Comparison of ENCODE assay signal across 27 mouse cellular contexts in the genomic region with DNA sequence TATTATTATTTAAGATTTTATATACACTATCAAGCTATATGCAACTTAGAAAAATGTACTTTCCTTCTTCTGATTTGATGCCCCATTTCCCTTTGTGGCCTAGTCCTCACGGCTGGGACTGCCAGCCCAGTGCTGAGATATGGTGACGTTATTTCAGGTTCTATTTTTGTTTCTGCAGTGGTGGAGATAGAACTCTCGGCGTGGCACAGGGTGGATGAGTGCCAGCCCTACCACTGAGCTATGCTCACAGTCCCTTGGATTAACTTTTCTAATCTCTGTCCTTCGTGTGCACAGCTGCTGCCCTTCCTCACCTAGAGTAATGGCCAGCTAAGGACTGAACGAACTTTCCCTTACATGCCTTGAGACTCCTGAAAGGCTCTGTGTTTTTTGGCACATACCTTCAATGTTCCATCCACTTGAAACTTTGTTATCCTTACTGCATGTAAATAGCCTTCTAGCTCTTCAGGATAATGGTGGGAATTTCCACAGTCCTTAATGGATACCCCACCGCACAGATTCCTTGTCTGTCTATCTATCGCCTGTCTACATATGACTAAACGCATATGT.
DNase-seq lines count a peak whose midpoint lies in the region; ATAC-seq and TF ChIP-seq lines count a peak whose summit lies in the region.
"Had no signal": no experiment of that assay in that cellular context is flagged by ENCODE, and none has a peak within 500 bp of the region (broad histone marks: within the 10 kb centered on the region; RNA-seq: fewer than 3 reads in every experiment).

No protein-coding gene starts in this region.

- H3K27me3 ChIP-seq in heart, embryonic 14.5 days (ENCODE audit: control insufficient read depth, insufficient read depth, low read length): no peaks in the 10 kb centered on the region
- H3K27me3 ChIP-seq in heart, postnatal 0 days (ENCODE audit: control insufficient read depth, insufficient read depth, low read length): no peaks in the 10 kb centered on the region
- H3K27me3 ChIP-seq: CH12.LX; forebrain, embryonic 13.5 days; Patski had no signal

- TF ChIP-seq CTCF in heart, postnatal 0 days (IDR thresholded peaks at IDR 0.05; ENCODE audit: low read depth): no peak

- H3K9me3 ChIP-seq in heart, embryonic 14.5 days (ENCODE audit: control insufficient read depth, low read length): no peaks in the 10 kb centered on the region
- H3K9me3 ChIP-seq in heart, postnatal 0 days (replicated peaks; ENCODE audit: control insufficient read depth, low read length): no peaks in the 10 kb centered on the region
- H3K9me3 ChIP-seq: forebrain, embryonic 10.5 days; G1E had no signal

- DNase-seq in heart, adult 9 months (ENCODE audit: low spot score in 2 of 2): no peak
- DNase-seq in heart, postnatal 0 days (ENCODE audit: low spot score): peak; percentile 60
- DNase-seq in heart, postnatal 14 days: no peak
- peak; percentile 20 for DNase-seq in testis, postnatal 14 days (ENCODE audit: low spot score)
- DNase-seq in testis, postnatal 10 days (ENCODE audit: low spot score): no peak
- DNase-seq in lung, postnatal 4 days: no peak
- DNase-seq: adrenal gland, postnatal 10 days; adrenal gland, postnatal 36 days; B cell, adult 2 months; cerebellum, adult 18-20 months; cerebellum, adult 9-10 months; cerebellum, postnatal 14 days; gastrocnemius, postnatal 10 days; gastrocnemius, postnatal 36 days; heart, postnatal 10 days had no signal

- no peak overlapping the region for H3K4me2 ChIP-seq in heart, embryonic 14.5 days (ENCODE audit: low read length)
- H3K4me2 ChIP-seq in heart, postnatal 0 days (ENCODE audit: low read depth, low read length): no peak overlapping the region
- H3K4me2 ChIP-seq: forebrain, embryonic 13.5 days; hindbrain, embryonic 14.5 days had no signal

- H3K4me1 ChIP-seq in heart, embryonic 14.5 days (ENCODE audit: control insufficient read depth in 2 of 2, insufficient read depth in 2 of 2, low read length in 2 of 2): peaks cover 4 to 5% of the 10 kb centered on the region in 2 experiments; a peak in 2 of 4 replicates
- peaks cover 10% of the 10 kb centered on the region; the same call in 1 of the 2 replicates for H3K4me1 ChIP-seq in heart, postnatal 0 days (ENCODE audit: control insufficient read depth, insufficient read depth)
- H3K4me1 ChIP-seq: forebrain, embryonic 10.5 days; forebrain, embryonic 13.5 days had no signal

- TF ChIP-seq EP300 in heart, postnatal 0 days (IDR thresholded peaks at IDR 0.05; ENCODE audit: low read depth): no peak

- H3K27ac ChIP-seq in heart, embryonic 14.5 days (replicated peaks in 1 of 2; ENCODE audit: control insufficient read depth in 1 of 2, insufficient read depth in 1 of 2, low read depth in 2 of 2, low read length in 2 of 2): peak overlapping the region in 1 of 2 experiments; percentile 41; a peak in 2 of 4 replicates
- no peak overlapping the region for H3K27ac ChIP-seq in heart, postnatal 0 days (ENCODE audit: low read depth)
- H3K27ac ChIP-seq: forebrain, embryonic 10.5 days; forebrain, embryonic 13.5 days; heart, adult 2 months; hindbrain, embryonic 14.5 days; hindbrain, postnatal 0 days had no signal

- H3K36me3 ChIP-seq in heart, embryonic 14.5 days (ENCODE audit: control insufficient read depth, insufficient read depth, low read length): no peaks in the 10 kb centered on the region
- no peaks in the 10 kb centered on the region for H3K36me3 ChIP-seq in heart, postnatal 0 days (replicated peaks; ENCODE audit: control insufficient read depth, insufficient read depth, low read length)
- H3K36me3 ChIP-seq: forebrain, embryonic 10.5 days; G1E had no signal

- ATAC-seq in heart, embryonic 14.5 days (ENCODE audit: insufficient number of reproducible peaks, insufficient read depth, low FRiP score, low read depth): peak; percentile 78
- peak; percentile 68 for ATAC-seq in heart, postnatal 0 days (ENCODE audit: insufficient read depth, low read depth)
- ATAC-seq: forebrain, embryonic 13.5 days; forebrain, embryonic 16.5 days; hindbrain, postnatal 0 days; inflammation-experienced regulatory T-cells, adult 6 months; intestine, embryonic 16.5 days; Patski had no signal

- H3K9ac ChIP-seq in heart, embryonic 14.5 days (ENCODE audit: low read length): no peak overlapping the region
- H3K9ac ChIP-seq in heart, postnatal 0 days (replicated peaks; ENCODE audit: low read depth, low read length): no peak overlapping the region
- H3K9ac ChIP-seq: forebrain, embryonic 13.5 days; hindbrain, embryonic 14.5 days had no signal

- no peak overlapping the region for H3K4me3 ChIP-seq in heart, embryonic 14.5 days (ENCODE audit: control insufficient read depth in 1 of 2, insufficient read depth in 1 of 2, low read depth in 1 of 2, low read length in 2 of 2)
- no peak overlapping the region for H3K4me3 ChIP-seq in heart, postnatal 0 days (ENCODE audit: low read depth, low read length)
- H3K4me3 ChIP-seq: forebrain, embryonic 10.5 days; forebrain, embryonic 13.5 days; heart, adult 2 months had no signal

- intact Hi-C loops in heart, postnatal 14 days (cut with DNase I): no loop called here

- 34% methylated on average over 9 of the region's 9 CpGs for WGBS in heart, embryonic 14.5 days
- WGBS in heart, postnatal 0 days: 40% methylated on average over 9 of the region's 9 CpGs

Comparison
In these comparisons a context has a peak if more than half of its experiments do, and no peak if none do; other contexts are left out.
1. DNase-seq: peak in heart, postnatal 0 days (single experiment) and testis, postnatal 14 days (single experiment); none in heart, adult 9 months (0 of 2), heart, postnatal 14 days (0 of 2), testis, postnatal 10 days (single experiment) and lung, postnatal 4 days (0 of 2).